Mouse (Mus musculus): ENCODE measurements around the gene Iqcg. TPM values are rescaled to one million over a fixed set of nuclear protein-coding genes. Genes with fewer than 3 reads are reported as not detected.
"Not testable (repeated sequence)": the region's sequence is repeated elsewhere in the genome, so short reads cannot be mapped to it uniquely, and the experiment has no call there.

Iqcg gene
- polyA plus RNA-seq, 1 experiment from 2014 or later = 4.5 TPM

DNA sequence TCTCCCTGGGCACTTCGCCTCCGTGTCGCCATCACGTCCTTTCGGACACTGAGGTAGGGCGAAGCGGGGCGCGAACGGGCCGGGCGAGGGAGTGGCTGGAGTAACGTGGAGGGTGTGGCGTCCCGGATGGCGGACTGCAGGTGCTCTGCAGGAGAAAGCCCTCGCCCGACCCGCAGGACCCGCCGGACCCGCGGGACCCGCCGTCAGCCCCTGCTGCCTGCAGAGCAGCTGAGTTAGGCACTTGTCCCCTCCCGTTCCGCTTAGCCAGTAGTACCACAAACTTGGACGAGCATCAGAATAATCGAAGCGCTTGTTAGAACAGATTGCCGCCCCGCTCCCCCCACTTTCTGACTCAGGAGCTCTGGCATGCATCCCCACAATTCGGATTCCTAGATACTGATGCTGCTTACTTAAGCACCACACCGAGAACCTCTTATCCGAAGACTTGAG, 6.7 kb upstream of the Iqcg start:
- Histone ChIP-seq H3K4me1 (peaks cover 33% of the 10 kb centered on the region), H3K27me3 (no peaks in the 10 kb centered on the region), H3K9ac (peak overlapping the region; percentile 75), H3K4me3 (replicated peaks) (peak overlapping the region; percentile 87), H3K9me3 (no peaks in the 10 kb centered on the region), H3K4me2 (peak overlapping the region; percentile 83), H3K36me3 (replicated peaks) (peaks cover 44% of the 10 kb centered on the region), H3K27ac (peak overlapping the region; percentile 87)
- no peak for ATAC-seq (ENCODE audit: low FRiP score)
- 0% methylated on average over 35 of the region's 35 CpGs for WGBS

DNA sequence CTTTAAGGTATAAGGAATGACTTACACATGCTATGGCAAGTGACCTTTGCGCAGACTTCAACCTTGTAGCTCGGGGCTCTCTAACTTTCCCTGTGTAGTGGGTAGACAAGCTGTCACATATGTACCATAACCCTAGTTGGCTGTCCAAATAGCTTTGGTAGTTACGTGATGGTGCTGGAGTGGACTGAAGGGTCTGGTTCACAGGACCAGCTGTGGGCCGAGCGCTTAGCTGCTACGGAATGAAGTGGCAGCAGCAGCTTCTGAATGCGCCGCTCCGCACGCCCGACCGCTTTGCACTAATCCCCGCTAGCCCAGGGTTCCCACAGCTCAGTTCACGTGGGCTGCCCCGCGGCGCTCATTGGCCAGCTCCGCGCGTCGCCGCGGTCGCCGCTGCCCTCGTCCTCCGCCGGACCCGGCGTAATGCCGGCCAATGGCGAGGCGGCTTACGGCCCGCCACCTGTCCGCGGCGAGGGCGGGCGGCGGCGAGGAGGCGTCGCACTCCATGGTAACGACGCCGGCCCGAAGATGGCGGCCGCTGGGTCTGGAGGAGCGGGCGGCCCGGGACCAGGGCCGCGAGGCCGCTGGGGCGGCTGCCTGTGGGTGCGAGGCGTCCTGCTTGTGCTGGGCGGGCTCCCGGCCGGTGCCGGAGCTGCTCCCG, 6.1 kb upstream of the Iqcg start, which contains the start of gene Lmln:
Gene Lmln (plus strand): TSS at position 498 of the 658 bp plus-strand sequence.
- H3K4me2 ChIP-seq = peak within 1 kb of the TSS; percentile 83
- WGBS = under 1% methylated on average over 57 of the region's 64 CpGs
- peaks cover 36% of the 10 kb centered on the region for H3K4me1 ChIP-seq
- H3K27me3 ChIP-seq = no peaks in the 10 kb centered on the region
- peak within 1 kb of the TSS; percentile 87 for H3K27ac ChIP-seq
- H3K4me3 ChIP-seq (replicated peaks) = peak within 1 kb of the TSS; percentile 87
- peaks cover 41% of the 10 kb centered on the region for H3K36me3 ChIP-seq (replicated peaks)
- H3K9me3 ChIP-seq = no peaks in the 10 kb centered on the region
- ATAC-seq (ENCODE audit: low FRiP score) = peak; percentile 98
- H3K9ac ChIP-seq = peak within 1 kb of the TSS; percentile 75

DNA sequence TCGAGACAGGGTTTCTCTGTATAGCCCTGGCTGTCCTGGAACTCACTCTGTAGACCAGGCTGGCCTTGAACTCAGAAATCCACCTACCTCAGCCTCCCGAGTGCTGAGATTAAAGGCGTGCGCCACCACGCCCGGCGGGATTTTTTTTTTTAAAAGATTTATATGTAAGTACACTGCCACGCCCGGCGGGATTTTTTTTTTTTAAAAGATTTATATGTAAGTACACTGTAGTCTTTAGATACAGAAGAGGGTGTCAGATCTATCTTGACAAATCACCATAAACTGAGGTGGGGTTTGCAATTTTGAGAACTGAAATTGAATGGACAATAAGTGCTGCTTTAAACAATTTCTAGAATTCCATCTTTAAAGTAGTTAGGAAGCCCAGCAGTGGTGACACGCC, 5.4 kb upstream of the Iqcg start:
- H3K9me3 ChIP-seq = no peaks in the 10 kb centered on the region
- H3K27ac ChIP-seq = peak overlapping the region; percentile 87
- peaks cover 33% of the 10 kb centered on the region for H3K36me3 ChIP-seq (replicated peaks)
- 48% methylated on average over 11 of the region's 11 CpGs for WGBS
- H3K27me3 ChIP-seq = no peaks in the 10 kb centered on the region
- peak overlapping the region; percentile 44; the same call in 1 of the 2 replicates for H3K9ac ChIP-seq
- H3K4me2 ChIP-seq = peak overlapping the region; percentile 83
- peaks cover 36% of the 10 kb centered on the region for H3K4me1 ChIP-seq
- H3K4me3 ChIP-seq (replicated peaks) = 0 out of 2 replicates have a peak overlapping the region, but pooled peaks have one; percentile 87
- ATAC-seq (ENCODE audit: low FRiP score) = no peak

DNA sequence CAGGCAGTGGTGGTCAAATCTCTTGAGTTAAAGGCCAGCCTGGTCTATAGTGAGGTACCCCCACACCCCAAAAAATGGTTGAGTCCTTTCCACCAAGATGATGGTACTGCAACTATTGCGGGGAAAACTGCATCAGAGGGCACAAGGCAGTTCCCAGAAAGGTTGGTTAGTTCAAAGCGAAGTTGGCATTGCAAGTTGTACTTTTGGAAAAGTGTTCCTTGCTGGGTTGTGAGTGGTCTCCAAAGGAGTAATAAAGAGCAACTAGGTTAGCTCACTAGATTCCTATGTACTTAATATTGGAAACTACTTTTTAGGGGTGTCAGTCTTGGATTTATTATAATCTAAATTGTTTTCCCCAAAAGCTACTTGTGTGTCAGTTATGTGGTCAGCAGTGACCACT, 4.9 kb upstream of the Iqcg start:
- Histone ChIP-seq H3K4me2 (no peak overlapping the region), H3K9ac (no peak overlapping the region), H3K9me3 (no peaks in the 10 kb centered on the region), H3K36me3 (replicated peaks) (peaks cover 31% of the 10 kb centered on the region), H3K4me3 (replicated peaks) (no peak overlapping the region), H3K27ac (no peak overlapping the region), H3K4me1 (peaks cover 36% of the 10 kb centered on the region), H3K27me3 (no peaks in the 10 kb centered on the region)
- no peak for ATAC-seq (ENCODE audit: low FRiP score)
- WGBS = 78% methylated on average over 2 of the region's 2 CpGs

DNA sequence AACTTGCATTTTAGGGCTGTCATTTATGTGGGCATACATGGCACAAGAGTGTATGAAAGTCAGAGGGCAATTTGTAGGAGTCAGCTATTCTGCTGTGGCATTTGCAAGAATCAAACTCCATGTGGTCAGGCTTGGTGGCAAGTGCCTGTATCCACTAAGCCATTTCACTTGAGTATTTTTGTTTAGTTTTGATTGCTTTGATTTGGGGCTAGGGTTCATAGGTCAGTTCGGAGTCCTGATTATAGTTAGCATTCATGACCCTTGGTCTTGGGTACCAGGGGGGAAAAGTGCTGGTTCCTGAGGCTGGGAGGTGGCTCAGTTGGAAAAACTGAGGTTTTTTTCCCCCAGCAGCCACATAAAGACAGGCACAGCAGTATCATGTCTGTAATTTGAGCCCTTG, 3.5 kb upstream of the Iqcg start:
- WGBS = 83% methylated on average over 1 of the region's 1 CpGs
- H3K4me1 ChIP-seq = peaks cover 38% of the 10 kb centered on the region
- no peak overlapping the region for H3K4me3 ChIP-seq (replicated peaks)

DNA sequence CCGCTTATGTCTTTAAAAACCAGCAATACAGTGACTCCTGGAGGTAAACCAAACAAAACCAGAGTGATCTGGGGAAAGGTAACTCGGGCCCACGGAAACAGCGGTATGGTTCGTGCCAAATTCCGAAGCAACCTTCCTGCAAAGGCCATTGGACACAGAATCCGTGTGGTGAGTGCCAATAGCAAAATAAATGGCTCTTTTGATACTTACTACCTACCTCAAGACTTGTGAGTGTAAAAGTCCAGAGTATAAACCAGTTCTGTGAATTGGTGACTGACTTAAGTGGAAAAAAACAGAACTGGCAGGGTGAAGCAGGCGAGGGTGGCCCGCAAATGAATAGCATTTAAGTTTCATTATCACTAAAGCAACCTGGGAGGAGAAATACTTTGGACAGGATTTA, 2.6 kb upstream of the Iqcg start:
- H3K27ac ChIP-seq; H3K27me3 ChIP-seq; ATAC-seq (ENCODE audit: low FRiP score); H3K4me3 ChIP-seq (replicated peaks); H3K9me3 ChIP-seq; H3K4me2 ChIP-seq; H3K9ac ChIP-seq: not testable (repeated sequence)
- Histone ChIP-seq H3K36me3 (replicated peaks) (peaks cover 31% of the 10 kb centered on the region), H3K4me1 (peaks cover 32% of the 10 kb centered on the region)
- 89% methylated on average over 9 of the region's 9 CpGs for WGBS

More for the DNA sequence above, 3.5 kb upstream of the Iqcg start:
- no peak overlapping the region for H3K27ac ChIP-seq
- no peak for ATAC-seq (ENCODE audit: low FRiP score)
- no peak overlapping the region for H3K4me2 ChIP-seq
- H3K9me3 ChIP-seq = no peaks in the 10 kb centered on the region
- H3K9ac ChIP-seq = no peak overlapping the region
- H3K36me3 ChIP-seq (replicated peaks) = peaks cover 31% of the 10 kb centered on the region
- H3K27me3 ChIP-seq = no peaks in the 10 kb centered on the region

DNA sequence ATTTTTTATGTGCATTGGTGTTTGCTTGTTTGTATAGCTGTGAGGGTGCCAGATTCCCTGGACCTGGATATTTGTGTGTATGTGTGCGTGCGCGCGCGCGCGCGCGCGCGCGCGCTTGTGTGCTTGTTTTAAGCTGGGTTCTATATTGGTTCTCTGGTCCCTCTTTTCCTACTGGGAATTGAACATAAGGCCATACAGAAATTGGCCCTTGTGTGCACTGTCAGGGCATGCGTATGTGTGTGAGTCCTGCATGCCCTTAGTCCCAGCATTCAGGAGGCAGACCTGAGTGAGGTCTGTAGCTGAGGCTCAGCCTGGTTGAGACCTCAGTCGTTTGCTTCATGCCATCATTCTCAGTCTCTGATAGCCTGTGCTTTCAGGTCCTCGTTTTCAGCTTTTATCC, 2.0 kb upstream of the Iqcg start:
- Histone ChIP-seq H3K27me3 (no peaks in the 10 kb centered on the region), H3K4me1 (peaks cover 25% of the 10 kb centered on the region), H3K27ac (no peak overlapping the region), H3K36me3 (replicated peaks) (peaks cover 31% of the 10 kb centered on the region), H3K4me3 (replicated peaks) (peak overlapping the region; percentile 93), H3K9ac (peak overlapping the region; percentile 40; the same call in 1 of the 2 replicates), H3K4me2 (peak overlapping the region; percentile 73), H3K9me3 (no peaks in the 10 kb centered on the region)
- 93% methylated on average over 16 of the region's 16 CpGs for WGBS
- ATAC-seq (ENCODE audit: low FRiP score) = no peak

DNA sequence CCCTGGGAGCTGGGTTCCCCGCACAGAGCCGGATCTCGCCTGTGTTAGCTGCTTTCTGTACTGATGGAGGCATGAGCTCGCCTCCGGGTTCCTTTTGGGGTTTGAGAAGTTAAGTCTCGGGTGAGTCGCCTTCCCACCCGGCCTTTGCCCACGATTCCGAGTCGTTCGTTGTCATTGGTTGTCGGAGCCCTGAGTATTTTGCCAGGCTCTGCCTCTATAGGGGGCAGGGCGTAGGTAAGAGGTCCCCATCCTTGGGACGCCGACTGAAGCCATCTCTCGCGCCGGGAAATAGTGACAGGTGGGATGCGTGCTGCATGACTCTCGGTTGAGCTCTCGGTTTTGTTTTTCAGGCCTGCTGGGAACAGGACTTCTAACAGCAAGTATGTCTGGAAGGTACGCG, 768 bp upstream of the Iqcg start:
- Histone ChIP-seq H3K4me2 (peak overlapping the region; percentile 73), H3K4me1 (peaks cover 18% of the 10 kb centered on the region), H3K27me3 (no peaks in the 10 kb centered on the region), H3K36me3 (replicated peaks) (peaks cover 31% of the 10 kb centered on the region), H3K9me3 (no peaks in the 10 kb centered on the region), H3K27ac (peak overlapping the region; percentile 92), H3K9ac (peak overlapping the region; percentile 96), H3K4me3 (replicated peaks) (peak overlapping the region; percentile 93)
- ATAC-seq (ENCODE audit: low FRiP score) = peak; percentile 39; the same call in 1 of the 2 replicates
- WGBS = under 1% methylated on average over 22 of the region's 24 CpGs

DNA sequence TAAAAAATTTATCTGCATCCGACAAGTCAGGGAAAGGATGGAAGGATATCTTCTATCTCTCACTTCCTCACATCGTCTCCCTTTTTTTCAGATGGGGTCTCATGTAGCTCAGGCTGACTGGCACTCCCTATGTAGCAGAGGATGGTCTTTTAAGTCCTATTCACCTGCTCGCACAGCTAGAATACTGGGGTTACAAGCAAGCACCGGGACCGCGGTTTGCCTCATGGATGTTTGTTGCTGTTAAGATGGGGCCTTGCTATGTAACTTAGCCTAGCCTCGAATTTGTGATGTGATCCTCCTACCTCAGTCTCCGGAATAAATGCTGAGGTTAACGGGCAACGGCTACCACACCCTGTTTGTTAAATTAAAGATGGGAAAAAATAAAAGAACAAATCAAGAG, 363 bp downstream of the Iqcg start:
- Histone ChIP-seq H3K9me3 (no peaks in the 10 kb centered on the region), H3K4me1 (peaks cover 15% of the 10 kb centered on the region), H3K27ac (no peak overlapping the region), H3K27me3 (no peaks in the 10 kb centered on the region), H3K4me3 (replicated peaks) (peak overlapping the region; percentile 93), H3K36me3 (replicated peaks) (peaks cover 28% of the 10 kb centered on the region), H3K9ac (no peak overlapping the region), H3K4me2 (peak overlapping the region; percentile 73)
- peak; percentile 36 for ATAC-seq (ENCODE audit: low FRiP score)
- WGBS = 25% methylated on average over 10 of the region's 10 CpGs

DNA sequence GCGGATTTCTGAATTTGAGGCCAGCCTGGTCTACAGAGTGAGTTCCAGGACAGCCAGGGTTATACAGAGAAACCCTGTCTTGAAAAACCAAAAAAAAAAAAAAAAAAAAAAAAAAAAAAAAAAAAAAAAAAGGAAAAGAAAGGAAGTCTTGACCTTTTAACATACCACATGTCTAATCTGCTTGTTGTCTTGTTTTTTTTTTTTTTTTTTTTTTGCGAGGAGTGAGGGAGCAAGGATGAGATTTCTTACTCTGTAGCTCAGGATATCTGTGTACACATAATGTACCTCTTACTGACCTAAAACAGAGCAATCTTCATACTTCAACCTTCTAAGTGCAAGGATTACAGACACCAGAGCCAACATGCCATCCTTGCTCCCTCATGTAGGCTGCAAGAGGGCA, 1.1 kb downstream of the Iqcg start:
- not testable (repeated sequence) for H3K9ac ChIP-seq; H3K27ac ChIP-seq; H3K9me3 ChIP-seq; H3K4me2 ChIP-seq; ATAC-seq (ENCODE audit: low FRiP score); H3K4me3 ChIP-seq (replicated peaks); H3K27me3 ChIP-seq
- Histone ChIP-seq H3K36me3 (replicated peaks) (peaks cover 21% of the 10 kb centered on the region), H3K4me1 (peaks cover 15% of the 10 kb centered on the region)
- WGBS = 76% methylated on average over 2 of the region's 2 CpGs

DNA sequence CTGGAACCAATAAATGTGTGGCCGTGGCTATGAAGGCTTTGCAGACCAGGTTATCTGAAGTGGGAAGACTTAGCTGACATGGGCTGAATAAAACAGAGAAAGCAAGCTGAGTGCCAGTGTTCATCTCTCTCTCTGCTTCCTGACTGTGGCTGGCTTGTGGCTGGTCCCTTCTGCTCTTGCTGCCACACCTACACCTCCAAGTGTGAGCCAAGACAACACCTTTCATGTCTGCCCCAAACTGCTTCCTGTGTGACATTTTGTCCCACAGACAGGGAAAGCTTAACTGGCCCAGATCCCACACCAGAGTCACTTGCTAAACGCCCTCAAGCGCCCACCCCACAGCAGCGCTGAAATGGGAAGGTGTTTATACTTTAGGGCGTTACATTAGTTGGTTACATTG, 2.9 kb downstream of the Iqcg start:
- H3K27me3 ChIP-seq = no peaks in the 10 kb centered on the region
- no peak overlapping the region for H3K4me3 ChIP-seq (replicated peaks)
- peaks cover 12% of the 10 kb centered on the region for H3K4me1 ChIP-seq
- no peak overlapping the region for H3K4me2 ChIP-seq
- H3K9ac ChIP-seq = no peak overlapping the region
- no peak overlapping the region for H3K27ac ChIP-seq
- ATAC-seq (ENCODE audit: low FRiP score) = no peak
- WGBS = 80% methylated on average over 5 of the region's 5 CpGs
- H3K9me3 ChIP-seq = no peaks in the 10 kb centered on the region
- peaks cover 4% of the 10 kb centered on the region for H3K36me3 ChIP-seq (replicated peaks)

DNA sequence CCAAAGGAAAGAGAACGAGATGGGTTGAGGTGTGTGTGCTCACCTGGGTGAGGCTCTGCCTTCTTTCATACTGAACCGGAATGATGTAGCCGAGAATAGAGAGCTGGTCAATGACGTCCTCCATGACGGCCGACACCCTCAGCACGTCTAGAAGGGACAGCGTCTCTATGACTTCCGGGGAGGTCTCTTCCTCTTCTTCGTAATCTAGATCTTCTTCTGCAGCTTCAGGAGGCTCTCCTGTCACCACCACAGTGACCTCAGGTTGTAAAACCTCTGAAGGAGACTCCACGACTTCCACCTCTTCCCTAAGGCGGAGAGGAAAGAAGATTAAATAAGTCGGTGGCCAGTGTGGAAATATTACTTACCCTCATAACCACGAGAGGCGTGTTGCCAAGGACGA, 6.2 kb downstream of the Iqcg start:
- H3K36me3 ChIP-seq (replicated peaks) = no peaks in the 10 kb centered on the region
- H3K4me2 ChIP-seq = no peak overlapping the region
- ATAC-seq (ENCODE audit: low FRiP score) = no peak
- no peak overlapping the region for H3K4me3 ChIP-seq (replicated peaks)
- H3K27me3 ChIP-seq = no peaks in the 10 kb centered on the region
- 94% methylated on average over 16 of the region's 16 CpGs for WGBS
- no peaks in the 10 kb centered on the region for H3K4me1 ChIP-seq
- H3K9me3 ChIP-seq = no peaks in the 10 kb centered on the region
- no peak overlapping the region for H3K9ac ChIP-seq
- H3K27ac ChIP-seq = no peak overlapping the region

DNA sequence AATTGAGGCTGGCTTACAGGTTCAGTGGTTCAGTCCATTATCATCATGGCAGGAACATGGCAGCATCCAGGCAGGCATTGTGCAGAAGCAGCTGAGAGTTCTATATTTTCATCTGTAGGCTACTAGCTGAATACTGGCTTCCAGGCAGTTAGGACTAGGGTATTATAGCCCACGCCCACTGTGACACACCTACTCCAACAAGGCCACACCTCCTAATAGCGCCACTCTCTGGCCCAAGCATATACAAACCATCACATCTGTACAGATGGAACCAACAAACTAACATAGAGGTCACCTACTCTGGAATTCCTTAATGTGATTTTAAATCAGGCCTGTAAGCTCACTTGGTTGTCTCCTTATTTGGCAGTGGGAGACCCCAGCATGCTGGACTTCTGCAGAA, 7.3 kb downstream of the Iqcg start:
- H3K36me3 ChIP-seq (replicated peaks) = no peaks in the 10 kb centered on the region

More for the DNA sequence above, 7.3 kb downstream of the Iqcg start:
- Histone ChIP-seq H3K27ac (no peak overlapping the region), H3K27me3 (no peaks in the 10 kb centered on the region), H3K4me1 (no peaks in the 10 kb centered on the region), H3K4me3 (replicated peaks) (no peak overlapping the region), H3K4me2 (no peak overlapping the region), H3K9me3 (no peaks in the 10 kb centered on the region), H3K9ac (no peak overlapping the region)
- 81% methylated on average over 2 of the region's 2 CpGs for WGBS
- ATAC-seq (ENCODE audit: low FRiP score) = no peak
